Mouse (Mus musculus) right cerebral cortex, adult 2 months (tissue): ENCODE data around the gene Clpp.
A peak's percentile ranks its signal among the peaks of the same experiment; 100 is the strongest.

Experiments
- DNase-seq, 2 experiments: peaks; one replicate each; pipeline ENCODE4 v3.0.0; 2021 to 2022; ENCODE audit warnings: low spot score in 2 of 2

Clpp gene

DNA sequence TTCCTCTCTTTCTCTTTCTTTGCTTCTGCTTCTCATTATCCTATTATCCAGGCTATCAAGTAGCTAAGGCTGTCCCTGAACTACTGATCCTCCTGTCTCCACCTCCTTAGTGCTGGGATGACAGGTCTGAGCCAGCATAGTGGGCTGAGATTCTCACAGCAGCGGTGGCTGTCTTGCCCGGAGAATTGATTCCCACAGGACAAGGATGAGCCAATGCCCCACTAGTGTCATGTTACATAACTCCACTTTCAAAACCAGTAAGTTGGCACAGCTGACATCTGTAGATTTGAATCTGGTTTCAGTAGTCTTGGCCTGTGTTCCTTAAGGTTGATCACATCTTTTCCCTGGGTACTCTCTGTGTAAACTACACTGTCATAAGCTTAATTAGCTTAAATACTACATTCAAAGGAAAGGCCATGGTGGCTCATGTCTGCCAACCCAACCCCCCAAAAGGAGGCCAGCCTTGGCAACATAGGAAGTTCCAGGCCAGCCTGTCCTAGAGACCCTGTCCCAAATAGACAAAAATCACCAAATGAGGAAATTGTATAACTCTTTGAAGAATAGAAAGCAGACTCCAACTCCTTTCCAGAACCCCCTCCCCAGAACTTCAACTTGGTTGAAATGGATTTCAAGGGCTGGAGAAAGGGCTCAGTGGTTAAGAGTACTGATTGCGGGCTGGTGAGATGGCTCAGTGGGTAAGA lies 3.9 kb upstream of the Clpp start:
- DNase-seq, result no peak

DNA sequence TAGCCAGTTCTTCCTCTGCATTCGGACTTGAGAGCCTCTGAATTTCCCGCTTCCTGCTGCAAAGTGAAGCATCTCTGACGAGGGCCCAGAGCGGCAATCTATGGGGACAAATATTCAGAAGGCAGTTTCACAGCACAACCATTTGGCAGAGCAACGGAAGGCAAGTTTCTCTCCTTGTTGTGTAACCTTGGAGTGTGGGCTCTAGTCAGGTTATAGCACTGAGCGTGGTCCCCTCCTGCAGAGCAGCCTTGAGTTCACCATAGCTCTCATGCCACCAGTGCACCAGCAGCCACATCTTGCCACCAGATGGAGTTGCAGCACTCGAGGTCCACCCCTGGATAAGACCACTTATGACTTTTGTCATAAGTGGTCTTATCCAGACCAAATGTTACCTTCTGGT lies 1.7 kb upstream of the Clpp start:
- DNase-seq, result no peak

GRCm38 (mm10) chr17:56988921-56989430 lies 1.1 kb upstream of the Clpp start:
- DNase-seq, result no peak

DNA sequence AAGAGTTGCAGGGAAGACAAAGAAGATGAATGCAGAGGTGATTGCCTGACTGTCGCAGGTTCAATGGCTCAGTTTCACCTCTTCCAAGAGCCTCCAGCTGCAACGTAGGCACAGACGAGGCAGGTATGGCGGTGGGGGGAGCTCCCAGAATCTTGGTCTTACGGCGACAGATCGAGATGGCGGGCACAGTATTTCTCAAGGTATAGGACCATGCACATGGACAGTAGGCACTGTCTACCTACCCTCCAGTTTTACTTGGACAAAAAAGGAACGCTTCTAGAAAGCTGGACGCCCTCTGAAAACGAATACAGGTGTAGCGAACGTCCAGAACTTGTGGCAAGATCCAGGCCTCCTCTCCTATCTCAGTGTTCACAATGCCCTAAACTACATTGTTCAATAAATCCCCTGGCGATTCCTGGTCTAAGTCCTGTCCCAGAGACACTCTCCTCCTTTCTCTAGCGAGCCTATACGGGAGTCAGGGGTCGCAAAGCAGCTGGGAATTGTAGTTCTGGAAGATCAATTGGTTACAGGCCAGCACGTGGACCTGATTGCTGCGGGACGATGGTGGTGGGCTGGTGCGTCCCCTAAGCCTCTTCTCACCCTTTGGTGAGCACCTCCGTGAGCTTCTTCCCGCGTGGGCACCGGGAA lies 514 bp upstream of the Clpp start:
- DNase-seq, result peak; percentile 76 to 87

DNA sequence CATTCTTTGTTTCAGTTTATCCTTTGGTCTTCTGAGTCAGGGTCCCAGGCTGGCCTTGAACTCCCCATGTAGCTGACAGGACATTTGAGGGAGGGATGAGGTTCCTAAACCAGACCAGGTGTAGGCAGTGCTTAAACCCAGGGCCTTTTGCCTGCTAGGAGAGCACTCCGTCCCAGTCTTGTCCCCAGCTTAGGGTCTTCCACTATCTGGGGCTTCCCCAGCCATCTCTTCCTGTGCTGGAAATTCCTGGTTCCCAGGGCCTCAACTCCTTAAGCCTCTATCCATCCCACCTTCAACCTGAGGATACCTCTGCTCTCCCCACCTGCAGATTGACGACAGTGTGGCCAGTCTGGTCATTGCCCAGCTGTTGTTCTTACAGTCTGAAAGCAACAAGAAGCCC lies 861 bp downstream of the Clpp start:
- DNase-seq, result no peak

GRCm38 (mm10) chr17:56995046-56995445 lies 4.9 kb downstream of the Clpp start:
- DNase-seq, result no peak

DNA sequence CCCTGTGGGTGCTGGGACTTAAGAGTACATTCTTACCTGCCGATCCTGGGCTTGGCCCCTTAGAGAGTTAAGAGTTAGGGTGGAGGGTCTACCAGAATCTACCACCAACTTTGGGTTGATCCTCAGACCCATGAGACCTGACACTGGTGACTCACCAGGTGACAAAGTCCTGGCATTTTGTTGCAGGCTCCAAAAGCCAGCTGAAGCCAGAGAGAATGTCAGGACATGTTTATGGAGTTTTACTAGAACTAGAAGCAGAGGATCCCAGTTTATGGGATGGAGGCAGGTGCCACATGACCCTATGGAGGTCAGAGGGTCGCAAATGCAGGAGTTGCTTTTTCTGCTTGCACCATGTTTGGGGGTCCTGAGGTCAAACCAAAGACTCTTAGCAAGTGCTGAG lies 6.4 kb downstream of the Clpp start:
- no peak for DNase-seq

DNA sequence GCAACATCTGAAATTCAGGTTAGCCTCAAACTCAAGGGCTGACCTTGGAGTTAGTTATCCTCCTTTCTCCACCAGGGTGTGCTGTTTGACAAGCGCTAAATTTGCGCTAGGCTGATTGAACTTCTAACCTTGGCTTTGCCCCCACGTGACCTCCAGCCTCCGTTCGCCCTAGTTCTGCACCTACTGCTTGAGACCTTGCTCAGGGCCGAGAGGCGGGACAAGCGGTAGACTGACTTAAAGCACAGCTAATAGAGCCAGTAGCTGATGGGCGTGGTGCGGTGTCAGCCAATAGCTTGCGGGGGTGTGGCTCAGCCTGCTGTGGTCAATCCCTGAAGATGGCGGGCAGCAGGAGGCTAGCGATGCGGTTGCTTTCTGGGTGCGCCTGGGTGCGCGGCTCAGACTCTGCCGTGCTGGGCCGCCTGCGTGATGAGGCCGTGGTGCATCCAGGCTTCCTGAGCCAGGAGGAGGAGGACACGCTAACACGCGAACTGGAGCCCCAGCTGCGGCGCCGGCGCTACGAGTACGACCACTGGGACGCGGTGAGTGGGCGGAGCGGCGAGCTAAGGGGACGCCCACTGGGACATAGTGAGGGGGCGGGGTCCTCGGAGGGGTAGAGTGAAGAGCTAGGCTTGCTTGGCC lies 7.0 kb downstream of the Clpp start, which contains the start of gene Alkbh7:
Alkbh7 (plus strand) TSS at position 311 of the 639 bp plus-strand sequence.
- peak; percentile 94 to 96 for DNase-seq

DNA sequence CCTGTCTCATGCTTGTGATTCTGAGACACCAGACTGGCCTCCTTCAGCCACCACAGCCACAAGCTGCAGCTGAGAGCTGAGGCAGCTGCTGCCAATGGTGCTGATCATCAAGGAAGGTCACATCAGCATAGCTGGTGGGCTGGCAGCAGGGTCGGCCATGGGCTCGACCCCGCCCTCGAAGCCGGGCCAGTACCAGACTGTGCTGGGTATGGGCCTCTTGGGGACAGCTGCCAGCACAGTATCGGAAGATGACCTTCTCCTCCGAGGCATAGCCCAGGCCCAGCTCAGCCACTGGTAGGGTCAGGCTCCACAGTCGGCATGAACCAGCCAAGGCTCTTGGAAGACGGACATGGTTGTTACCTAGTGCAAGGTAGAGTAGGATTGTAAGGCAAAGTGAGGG lies 9.3 kb downstream of the Clpp start:
- DNase-seq, result no peak

DNA sequence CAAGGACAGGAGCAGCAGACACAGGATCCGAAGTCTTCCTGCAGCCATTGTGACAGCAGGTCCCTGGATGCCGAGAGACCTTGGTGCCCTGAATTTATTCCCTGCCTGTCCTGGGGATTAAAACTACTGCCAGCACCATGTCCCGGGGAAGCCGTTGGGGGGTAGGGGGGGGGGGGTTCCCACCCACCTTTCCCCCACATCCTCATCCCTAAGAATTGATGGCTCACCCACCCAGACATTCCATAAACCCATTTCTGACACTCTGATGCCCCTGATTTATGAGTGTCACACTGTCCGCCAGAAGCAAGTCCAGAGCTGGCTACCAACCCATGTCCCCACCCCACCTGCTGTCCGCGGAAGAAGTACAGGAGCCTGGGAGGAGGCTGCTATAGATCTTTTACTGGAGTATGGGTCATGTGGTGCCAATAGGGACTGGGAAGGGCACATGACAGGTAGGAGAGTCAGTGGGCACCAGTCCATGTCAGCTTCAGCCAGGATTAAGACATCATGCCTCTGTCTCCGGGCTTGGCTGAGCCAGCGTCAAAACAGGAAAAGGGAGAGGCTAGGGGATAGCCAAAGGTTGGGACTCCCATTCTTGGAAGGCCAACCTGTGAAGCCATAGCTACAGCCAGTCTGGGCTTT lies 10.0 kb downstream of the Clpp start, which contains the start of gene Pspn:
Pspn (minus strand) TSS at position 51 of the 642 bp plus-strand sequence.
- no peak for DNase-seq

DNA sequence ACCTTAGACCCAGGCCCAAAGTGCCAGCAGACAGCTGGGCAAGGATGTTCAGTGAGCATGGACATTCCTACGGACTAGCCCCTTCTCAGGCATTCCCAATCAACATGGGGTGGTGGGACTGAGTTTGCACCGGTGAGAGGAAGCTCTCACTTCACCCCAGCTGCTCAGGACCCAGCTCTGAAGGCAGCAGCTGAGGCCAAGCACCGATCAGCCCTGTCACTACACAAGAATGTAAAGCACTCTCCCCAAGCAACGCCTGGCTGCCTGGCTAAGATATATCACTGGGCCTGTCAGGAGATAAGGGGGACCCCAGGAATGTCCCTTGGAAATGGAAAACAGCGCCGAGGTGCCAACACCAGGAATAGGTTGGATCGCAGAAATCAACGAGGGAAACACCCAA lies 11.1 kb downstream of the Clpp start:
- DNase-seq, result no peak

GRCm38 (mm10) chr17:57003994-57004393 lies 13.9 kb downstream of the Clpp start:
- no peak for DNase-seq

DNA sequence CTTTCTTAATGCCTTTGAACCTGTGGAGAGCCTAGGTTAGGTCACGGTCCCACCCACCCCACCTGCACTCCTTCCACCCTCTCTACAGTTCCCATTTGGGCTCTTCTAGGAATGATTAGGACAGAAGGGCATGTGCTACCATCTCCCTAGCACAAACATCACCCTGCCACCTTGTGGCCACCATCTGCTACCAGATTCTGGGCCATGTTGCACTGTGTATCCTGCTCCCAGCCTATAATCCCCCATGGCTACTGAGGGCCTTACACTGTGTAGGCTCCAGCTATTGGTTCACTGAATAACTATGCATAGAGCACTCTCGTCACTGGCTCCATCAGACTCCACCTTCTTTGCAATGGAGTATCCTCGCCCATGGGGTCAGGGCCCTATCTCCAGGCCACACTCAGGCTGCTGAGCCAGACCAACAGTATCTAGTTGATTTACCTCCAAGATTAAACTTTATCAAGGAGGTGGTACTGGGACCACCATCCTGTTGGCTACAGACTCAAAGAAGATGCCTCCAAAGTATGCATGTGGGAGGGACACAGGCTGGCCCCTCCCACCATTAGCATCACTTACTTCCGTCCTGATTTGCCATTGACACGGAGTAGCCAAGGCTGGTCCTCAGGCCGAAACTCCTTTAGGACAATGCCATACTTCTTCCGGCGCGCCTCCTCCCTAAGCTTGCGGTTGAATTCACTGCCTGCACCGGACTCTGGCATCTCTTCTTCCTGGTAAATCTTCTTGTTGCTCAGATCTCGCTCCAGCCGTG lies 17.2 kb downstream of the Clpp start:
- DNase-seq, result no peak

DNA sequence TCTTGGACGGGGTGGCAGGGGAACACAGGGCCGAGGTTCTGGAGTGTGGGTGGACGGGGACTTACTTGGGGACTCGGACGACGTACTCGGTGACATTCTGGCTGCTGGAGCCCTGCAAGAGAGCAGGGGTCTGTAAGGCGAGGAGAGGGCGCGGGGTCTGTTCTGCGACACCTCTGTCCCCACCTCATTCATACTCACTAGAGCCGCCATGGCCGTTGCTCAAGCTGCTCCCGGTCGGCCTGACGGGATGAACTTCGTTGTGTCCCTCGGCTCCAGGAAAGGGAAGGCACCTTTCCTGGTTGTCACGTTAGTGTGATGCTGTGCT lies 20.8 kb downstream of the Clpp start:
- DNase-seq, result no peak

- peak; percentile 95 to 96 for DNase-seq
Measured at GRCm38 (mm10) chr17:57011236-57012141, 21.4 kb downstream of the Clpp start, which contains the start of the genes Gtf2f1 and Gm17949. Gtf2f1 (minus strand) TSS chr17:57011288. Gm17949 (plus strand) TSS chr17:57011469.

GRCm38 (mm10) chr17:57012245-57012795 lies 22.2 kb downstream of the Clpp start:
- no peak for DNase-seq

DNA sequence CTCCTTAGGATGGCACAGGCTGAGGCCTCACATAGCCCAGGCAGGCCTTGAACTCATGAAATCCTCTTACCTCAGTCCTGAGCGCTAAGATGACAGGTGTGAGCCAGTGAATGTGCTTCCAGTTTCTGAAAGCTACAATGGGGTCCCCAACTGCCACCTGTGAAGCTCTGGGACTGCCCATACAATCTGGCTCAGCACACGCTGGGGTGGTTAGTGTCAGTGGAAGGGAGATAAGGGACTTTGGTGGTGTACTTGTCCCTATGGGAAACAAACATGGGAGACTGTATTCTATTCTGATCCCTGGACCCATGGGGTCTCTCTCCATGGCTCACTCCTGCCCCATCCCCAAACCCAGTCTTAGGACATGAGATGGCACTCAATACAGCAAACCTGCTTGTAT lies 29.6 kb downstream of the Clpp start:
- DNase-seq, result no peak

DNA sequence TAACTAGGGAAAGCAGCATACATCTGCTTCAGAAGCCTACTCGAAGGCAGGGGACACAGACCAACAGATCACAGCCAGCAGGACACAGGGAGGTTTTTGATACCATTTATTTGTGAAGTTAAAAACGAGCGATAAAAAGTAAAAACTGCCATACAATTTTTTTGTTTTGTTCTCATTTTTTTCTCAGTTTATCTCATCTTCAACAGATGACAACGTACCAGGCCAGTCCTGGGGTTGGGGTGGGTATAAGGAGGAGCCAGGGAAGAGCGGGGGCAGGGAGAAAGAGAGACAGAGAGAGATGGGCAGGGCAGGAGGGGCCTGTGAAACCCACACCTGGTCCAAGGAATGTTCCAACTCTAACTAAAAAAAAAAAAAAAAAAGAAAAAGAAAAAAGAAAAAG lies 30.9 kb downstream of the Clpp start:
- DNase-seq, result no peak

- DNase-seq, result no peak
Measured at GRCm38 (mm10) chr17:57027471-57027870, 37.4 kb downstream of the Clpp start.

- no peak for DNase-seq
Measured at GRCm38 (mm10) chr17:57029691-57030090, 39.6 kb downstream of the Clpp start.
